Mouse (Mus musculus) intestine, postnatal 0 days (tissue): ENCODE results near the gene Rnf41. TPM values are rescaled to one million over a fixed set of nuclear protein-coding genes. Genes with fewer than 3 reads are reported as not detected.
A peak's percentile ranks its signal among the peaks of the same experiment; 100 is the strongest.

Experiments
- ATAC-seq: fragments of 200-750 bp; cut with Nextera tagmentation; 2 replicates; pipeline ENCODE4 v1.8.0; 2017; ENCODE audit warnings: mild to moderate bottlenecking, moderate TSS enrichment, moderate library complexity
- H3K27ac ChIP-seq: fragments of 300-500 bp; sonication (generic); 2 replicates; pipeline ENCODE4 v1.5.1; 2014; ENCODE audit warnings: mild to moderate bottlenecking, low read depth, low read length, moderate library complexity
- H3K27me3 ChIP-seq: fragments of 300-500 bp; sonication (generic); replicated peaks from 2 replicates; pipeline ENCODE4 v1.6.1; 2014; ENCODE audit warnings: low read length, mixed read lengths; ENCODE audit not compliant: control insufficient read depth, insufficient read depth
- H3K36me3 ChIP-seq: fragments of 300-500 bp; sonication (generic); 2 replicates; pipeline ENCODE4 v1.6.1; 2014; ENCODE audit warnings: mild to moderate bottlenecking, moderate library complexity; ENCODE audit not compliant: control insufficient read depth, insufficient read depth
- H3K4me1 ChIP-seq: fragments of 300-500 bp; sonication (generic); replicated peaks from 2 replicates; pipeline ENCODE4 v1.6.1; 2014; ENCODE audit warnings: antibody characterized with exemption, low read length, mixed read lengths; ENCODE audit not compliant: control insufficient read depth, insufficient read depth
- H3K4me2 ChIP-seq: fragments of 300-500 bp; sonication (generic); replicated peaks from 2 replicates; pipeline ENCODE4 v1.6.1; 2014; ENCODE audit warnings: low read depth, mild to moderate bottlenecking, moderate library complexity
- H3K4me3 ChIP-seq: fragments of 300-500 bp; sonication (generic); 2 replicates; pipeline ENCODE4 v1.5.1; 2014; ENCODE audit warnings: low read depth, low read length
- H3K9ac ChIP-seq: fragments of 300-500 bp; sonication (generic); 2 replicates; pipeline ENCODE4 v1.6.1; 2014; ENCODE audit warnings: mild to moderate bottlenecking, low read depth, low read length
- H3K9me3 ChIP-seq: fragments of 300-500 bp; sonication (generic); 2 replicates; pipeline ENCODE4 v1.6.1; 2016; ENCODE audit warnings: mixed run types; ENCODE audit not compliant: control insufficient read depth
- CTCF ChIP-seq: sonication (generic); IDR thresholded peaks from 2 replicates; pipeline ENCODE4 v1.5.1; 2016; ENCODE audit warnings: low read depth, mild to moderate bottlenecking, control low read depth, antibody characterized with exemption, moderate library complexity
- WGBS: fragments of 180-500 bp; shearing (Covaris S2); extraction: QIAGEN DNeasy Blood & Tissue Kit; methylation state at CpG from one replicate; pipeline ENCODE4 v1.1.7; 2014; 5-methylcytosine and 5-hydroxymethylcytosine counted together
- polyA plus RNA-seq: library from polyadenylated mRNA; unstranded; fragments of >200 nt; fragmentation: Nextera tagmentation; extraction: Ambion mirVana; gene quantifications from 2 replicates; pipeline ENCODE4 v1.2.1, GENCODE M21; 2015

Gene Rnf41
- polyA plus RNA-seq, 1 experiment from 2014 or later = 29.1 TPM

- peaks cover 9% of the 10 kb centered on the region; the same call in 1 of the 2 replicates for H3K4me1 ChIP-seq
- ATAC-seq = no peak
- no peaks in the 10 kb centered on the region for H3K27me3 ChIP-seq
- H3K4me2 ChIP-seq = peak overlapping the region; percentile 88
- no peaks in the 10 kb centered on the region; the same call in 1 of the 2 replicates for H3K36me3 ChIP-seq
- TF ChIP-seq CTCF = no peak
- WGBS = 4% methylated on average over 9 of the region's 9 CpGs
- no peaks in the 10 kb centered on the region for H3K9me3 ChIP-seq
- peak overlapping the region; percentile 63 for H3K9ac ChIP-seq
- peak overlapping the region; percentile 92 for H3K27ac ChIP-seq
- H3K4me3 ChIP-seq = peak overlapping the region; percentile 67
Observed at GRCm38 (mm10) chr10:128369218-128369543, 42.3 kb upstream of the Rnf41 start.

- Histone ChIP-seq H3K4me1 (peaks cover 9% of the 10 kb centered on the region; the same call in 1 of the 2 replicates), H3K4me3 (peak overlapping the region; percentile 67), H3K9ac (peak overlapping the region; percentile 63; the same call in 1 of the 2 replicates), H3K9me3 (no peaks in the 10 kb centered on the region), H3K27me3 (no peaks in the 10 kb centered on the region), H3K4me2 (peak overlapping the region; percentile 88), H3K36me3 (no peaks in the 10 kb centered on the region; the same call in 1 of the 2 replicates), H3K27ac (peak overlapping the region; percentile 92)
- 65% methylated on average over 6 of the region's 6 CpGs for WGBS
- TF ChIP-seq CTCF = no peak
- ATAC-seq = no peak
Observed at GRCm38 (mm10) chr10:128369599-128369998, 41.9 kb upstream of the Rnf41 start.

DNA sequence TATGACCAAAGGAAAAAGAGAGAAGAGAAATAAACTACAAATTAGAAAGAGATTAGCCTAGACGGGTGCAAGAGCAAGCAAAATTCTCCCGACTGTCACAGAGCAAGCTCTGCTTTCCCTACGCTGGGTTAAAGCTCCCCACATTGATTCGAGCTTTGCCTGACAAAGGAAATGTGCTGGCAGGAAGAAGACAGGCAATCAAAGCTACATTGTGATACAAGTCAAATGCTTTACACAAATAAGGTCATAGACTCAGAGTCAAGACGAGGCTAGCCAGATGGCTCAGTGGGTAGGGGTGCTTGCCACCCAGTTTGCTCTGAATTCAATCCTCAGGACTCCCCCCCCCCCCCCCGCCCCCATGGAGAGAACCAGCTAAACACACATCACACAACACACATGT lies 41.4 kb upstream of the Rnf41 start:
- Histone ChIP-seq H3K9me3 (no peaks in the 10 kb centered on the region), H3K4me2 (no peak overlapping the region; the same call in 1 of the 2 replicates), H3K36me3 (no peaks in the 10 kb centered on the region; the same call in 1 of the 2 replicates), H3K27me3 (no peaks in the 10 kb centered on the region), H3K9ac (no peak overlapping the region), H3K27ac (peak overlapping the region; percentile 50; the same call in 1 of the 2 replicates), H3K4me1 (peaks cover 9% of the 10 kb centered on the region; the same call in 1 of the 2 replicates), H3K4me3 (no peak overlapping the region)
- no peak for ATAC-seq
- TF ChIP-seq CTCF = no peak
- 58% methylated on average over 5 of the region's 6 CpGs for WGBS

GRCm38 (mm10) chr10:128370601-128371000 lies 40.9 kb upstream of the Rnf41 start:
- peak; percentile 50 for ATAC-seq
- WGBS = 32% methylated on average over 4 of the region's 4 CpGs
- Histone ChIP-seq H3K9ac (no peak overlapping the region), H3K27me3 (no peaks in the 10 kb centered on the region), H3K9me3 (no peaks in the 10 kb centered on the region), H3K4me2 (no peak overlapping the region; the same call in 1 of the 2 replicates), H3K27ac (peak overlapping the region; percentile 50; the same call in 1 of the 2 replicates), H3K4me3 (no peak overlapping the region), H3K4me1 (peaks cover 9% of the 10 kb centered on the region; the same call in 1 of the 2 replicates), H3K36me3 (no peaks in the 10 kb centered on the region)
- no peak for TF ChIP-seq CTCF

GRCm38 (mm10) chr10:128372142-128372541 lies 39.3 kb upstream of the Rnf41 start:
- no peak for ATAC-seq
- Histone ChIP-seq H3K27me3 (no peaks in the 10 kb centered on the region), H3K4me2 (no peak overlapping the region), H3K36me3 (no peaks in the 10 kb centered on the region), H3K4me3 (no peak overlapping the region), H3K9ac (no peak overlapping the region), H3K4me1 (peaks cover 9% of the 10 kb centered on the region; the same call in 1 of the 2 replicates), H3K9me3 (no peaks in the 10 kb centered on the region), H3K27ac (no peak overlapping the region)
- TF ChIP-seq CTCF = peak; percentile 45
- WGBS = 82% methylated on average over 5 of the region's 5 CpGs

- Histone ChIP-seq H3K4me1 (peaks cover 10% of the 10 kb centered on the region; the same call in 1 of the 2 replicates), H3K27ac (no peak overlapping the region), H3K27me3 (no peaks in the 10 kb centered on the region), H3K4me3 (no peak overlapping the region), H3K4me2 (no peak overlapping the region), H3K9ac (no peak overlapping the region), H3K36me3 (peaks cover under 1% of the 10 kb centered on the region; the same call in 1 of the 2 replicates), H3K9me3 (no peaks in the 10 kb centered on the region)
- no peak; the same call in 1 of the 2 replicates for TF ChIP-seq CTCF
- no peak for ATAC-seq
- WGBS = 53% methylated on average over 6 of the region's 6 CpGs
Observed at GRCm38 (mm10) chr10:128372989-128373748, 38.3 kb upstream of the Rnf41 start.
